ENCODE assay signal across 8 mouse cellular contexts in the genomic region with DNA sequence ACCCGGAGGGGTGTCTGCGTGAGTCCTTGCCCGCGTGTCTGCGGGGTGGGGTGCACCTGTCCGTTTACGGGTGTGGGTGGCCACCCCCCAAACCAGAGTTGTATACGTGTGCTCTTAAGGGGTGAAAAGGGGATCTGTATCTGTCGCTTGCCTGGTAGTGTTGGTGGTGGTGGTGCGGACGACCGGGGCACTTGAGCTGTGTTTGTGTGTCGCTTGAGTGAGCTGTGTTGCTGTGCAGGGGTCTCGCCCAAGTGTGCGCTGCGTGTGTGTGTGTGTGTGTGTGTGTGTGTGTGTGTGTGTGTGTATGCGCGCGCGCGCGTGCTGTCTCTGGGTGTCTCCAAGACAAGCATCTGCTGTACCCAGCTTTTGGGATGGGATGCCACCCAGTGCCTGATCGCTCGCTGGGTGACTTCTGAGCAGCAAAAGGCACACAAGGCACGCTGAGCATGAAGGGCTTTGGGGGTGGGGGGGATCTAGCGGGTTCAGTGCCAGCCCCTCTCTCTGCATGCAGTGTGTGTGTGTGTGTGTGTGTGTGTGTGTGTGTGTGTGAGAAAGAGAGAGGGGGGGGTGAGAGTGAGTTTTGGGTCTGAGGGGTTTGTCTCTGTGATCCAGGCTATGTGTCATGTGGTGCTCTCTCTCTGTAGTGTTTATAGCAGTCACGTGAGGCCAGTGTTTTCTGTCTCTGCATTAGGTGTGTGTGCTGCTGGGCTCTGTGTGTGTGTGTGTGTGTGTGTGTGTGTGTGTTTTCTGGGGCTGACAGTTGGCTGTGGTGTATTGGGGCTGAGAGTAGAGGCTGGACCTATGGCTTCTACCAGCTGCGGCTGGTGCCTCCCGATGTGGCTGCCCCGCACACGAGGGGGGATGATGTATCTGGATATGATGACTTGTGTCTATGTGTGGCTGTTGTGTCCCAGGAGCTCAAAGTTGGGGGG. TPM values are rescaled to one million over a fixed set of nuclear protein-coding genes. Genes with fewer than 3 reads are reported as not detected.
DNase-seq lines count a peak whose midpoint lies in the region; TF ChIP-seq lines count a peak whose summit lies in the region.

No protein-coding gene starts in this region.

- peak overlapping the region; percentile 75 for H3K4me3 ChIP-seq in heart, adult 2 months

- H3K9ac ChIP-seq in heart, adult 2 months (ENCODE audit: low read depth, low read length), result peak overlapping the region; percentile 100

- peaks cover 12% of the 10 kb centered on the region for H3K4me1 ChIP-seq in heart, adult 2 months (ENCODE audit: control insufficient read depth, insufficient read depth, low read length)

- peak; percentile 26 for DNase-seq in urinary bladder, postnatal 25 days (ENCODE audit: low spot score)
- DNase-seq in urinary bladder, adult 2 months (ENCODE audit: low spot score), result no peak
- DNase-seq in cerebellum, adult 9-10 months, result peak; percentile 72
- peak; percentile 60 to 69 for DNase-seq in heart, adult 2 months
- peak; percentile 22 for DNase-seq in kidney, adult 9 months
- peak; percentile 70 for DNase-seq in liver
- peak; percentile 81 for DNase-seq in naive thymus-derived CD4-positive, alpha-beta T cell, adult 2 months (ENCODE audit: low read depth)
- peak; percentile 40 to 43 for DNase-seq in thymus, postnatal 10 days (ENCODE audit: low spot score in 2 of 2)

- intact Hi-C loops in heart, adult 2 months (cut with DNase I), result loop anchor here (10.0 kb wide), 2 partner anchors 144 to 424 kb away; partner anchors contain the start of genes Ap2s1 and Tmem160

- H3K36me3 ChIP-seq in heart, adult 2 months (ENCODE audit: control insufficient read depth, insufficient read depth, low read length), result no peaks in the 10 kb centered on the region

- no peak for TF ChIP-seq POLR2A in heart, adult 2 months (IDR thresholded peaks at IDR 0.05; ENCODE audit: insufficient read depth, low read depth, low read length)

- TF ChIP-seq EP300 in heart, adult 2 months (IDR thresholded peaks at IDR 0.05; ENCODE audit: insufficient read depth, low read depth, low read length), result 0 out of 2 replicates have a peak, but pooled peaks have one; percentile 38

- TF ChIP-seq CTCF in heart, adult 2 months (IDR thresholded peaks at IDR 0.05), result no peak

- under 1% methylated on average over 29 of the region's 31 CpGs for WGBS in heart, adult 2 months

- H3K27me3 ChIP-seq in heart, adult 2 months (ENCODE audit: control insufficient read depth, insufficient read depth, low read length), result no peaks in the 10 kb centered on the region

- peak overlapping the region; percentile 95 for H3K27ac ChIP-seq in heart, adult 2 months

- no peaks in the 10 kb centered on the region for H3K79me2 ChIP-seq in heart, adult 2 months (replicated peaks; ENCODE audit: control insufficient read depth, insufficient read depth, low read length)

RNA-seq across cellular contexts. Expression of gene Bbc3, which starts 2.6 kb away (rescaled TPM):
- polyA plus RNA-seq in urinary bladder, adult 2 months (2012; rRNA removed), result 5.0 and 5.2 TPM in 2 replicates
- total RNA-seq in heart, adult 2 months (2021), result 1 to 10 TPM; 2.1 to 3.2 TPM
- polyA plus RNA-seq in heart, adult 2 months (2012; rRNA removed), result 2.4 and 3.3 TPM in 2 replicates

RNA-seq across cellular contexts. Expression of gene Ccdc9, which starts 24.2 kb away (rescaled TPM):
- polyA plus RNA-seq in urinary bladder, adult 2 months (2012; rRNA removed), result 61.4 and 104 TPM in 2 replicates
- 10 to 100 TPM; 33.1 to 46.7 TPM for total RNA-seq in heart, adult 2 months (2021)
- polyA plus RNA-seq in heart, adult 2 months (2012; rRNA removed), result 21.8 and 22.1 TPM in 2 replicates

RNA-seq across cellular contexts. Expression of gene Inafm1, which starts 37.4 kb away (rescaled TPM):
- polyA plus RNA-seq in urinary bladder, adult 2 months (2012; rRNA removed), result 26.5 and 36.7 TPM in 2 replicates
- total RNA-seq in heart, adult 2 months (2021), result 10 to 100 TPM; 15.4 to 17.4 TPM
- 12.8 and 16.3 TPM in 2 replicates for polyA plus RNA-seq in heart, adult 2 months (2012; rRNA removed)

RNA-seq across cellular contexts. Expression of gene C5ar1, which starts 51.4 kb away (rescaled TPM):
- 11.8 and 16.8 TPM in 2 replicates for polyA plus RNA-seq in urinary bladder, adult 2 months (2012; rRNA removed)
- total RNA-seq in heart, adult 2 months (2021), result 1 to 10 TPM; 7.9 to 8.1 TPM
- polyA plus RNA-seq in heart, adult 2 months (2012; rRNA removed), result 10.0 TPM in 2 replicates
